Mouse (Mus musculus) T-cell, adult 2 months (primary cell): ENCODE data around the gene Mrnip.

Source experiments
- DNase-seq: peaks from one replicate; pipeline ENCODE4 v3.0.0; 2022; ENCODE audit warnings: low spot score

Mrnip gene

DNA sequence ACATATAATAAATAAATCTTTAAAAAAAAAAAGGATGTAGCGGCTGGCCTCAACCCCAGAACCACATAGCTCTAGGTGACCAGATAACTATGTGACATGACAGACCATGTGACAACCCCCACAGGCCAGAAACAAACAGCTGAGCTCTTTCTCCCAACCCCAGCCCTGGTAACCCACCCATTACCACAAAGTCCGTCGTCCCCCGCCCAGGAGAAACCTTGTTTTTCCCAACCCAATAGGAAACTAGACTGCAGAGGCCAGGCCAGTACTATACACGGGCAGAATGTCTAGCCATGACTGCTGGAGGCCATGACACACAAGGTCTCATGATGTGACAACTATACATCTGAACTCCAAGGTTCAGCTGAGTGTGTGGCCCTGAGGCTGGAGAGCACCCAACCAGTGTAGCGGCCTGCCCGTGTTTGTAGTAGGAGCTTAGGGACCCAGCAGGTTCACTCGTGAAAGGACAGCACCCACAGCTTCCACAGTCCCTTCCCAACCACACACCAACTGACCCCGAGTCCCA lies 29.1 kb downstream of the Mrnip start:
- DNase-seq, result no peak

DNA sequence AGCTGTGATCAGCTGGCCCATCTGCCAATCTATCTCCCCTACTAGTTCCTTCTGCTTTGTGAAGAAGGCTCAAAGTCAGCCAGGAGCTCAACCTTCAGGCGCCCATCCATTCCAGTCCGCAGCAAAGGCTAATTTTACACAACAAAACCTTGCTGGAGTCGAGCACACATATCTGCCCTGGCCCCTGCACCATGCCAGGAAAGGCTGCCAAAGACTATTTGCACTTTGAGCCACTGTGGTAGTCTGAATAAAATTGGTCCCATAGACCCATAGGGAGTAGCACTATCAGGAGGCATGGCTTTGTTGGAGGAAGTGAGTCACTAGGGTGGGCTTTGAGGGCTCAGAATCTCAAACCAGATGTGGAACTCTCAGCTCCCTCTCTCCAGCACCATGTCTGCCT lies 31.2 kb downstream of the Mrnip start:
- no peak for DNase-seq

- no peak for DNase-seq
These were observed 31.8 kb downstream of the Mrnip start for GRCm38 (mm10) chr11:50206037-50206436.

DNA sequence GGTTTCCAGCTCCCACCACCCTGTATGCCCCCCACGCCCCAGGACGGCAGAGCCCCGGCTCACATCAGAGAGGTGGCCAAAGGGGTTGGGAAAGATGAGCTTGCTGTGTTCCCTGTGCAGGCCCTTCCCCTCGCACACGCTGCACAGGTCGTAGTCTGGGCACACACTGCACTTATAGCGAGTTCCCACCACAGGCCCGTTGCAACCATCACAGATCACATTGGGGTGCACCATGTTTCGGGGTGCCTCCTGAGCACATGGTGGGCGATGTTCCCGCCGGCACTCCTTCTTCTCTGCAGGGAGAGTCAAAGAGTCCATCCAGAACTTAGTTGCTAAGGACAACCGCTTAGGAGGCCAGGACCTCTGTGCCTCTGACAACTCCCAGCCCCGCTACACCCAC lies 33.1 kb downstream of the Mrnip start:
- DNase-seq, result no peak

DNA sequence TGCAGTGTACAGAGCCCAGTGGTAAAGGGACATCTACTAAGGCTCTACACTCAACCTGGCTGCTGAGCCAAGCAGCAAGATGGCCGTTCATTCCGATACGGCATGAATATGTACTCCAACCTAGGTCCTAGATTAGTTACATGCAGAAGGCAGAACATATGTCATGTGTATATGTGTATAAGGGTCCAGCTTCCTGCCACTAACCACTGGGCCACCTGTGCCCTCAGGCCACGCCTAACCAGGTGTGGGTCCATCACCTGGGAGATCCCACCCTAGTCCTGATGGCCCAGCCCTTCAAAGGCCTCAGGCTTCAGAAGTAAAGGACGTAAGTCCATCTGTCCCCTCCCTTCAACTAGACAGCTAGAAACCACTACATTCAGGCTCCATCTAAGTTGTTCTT lies 33.8 kb downstream of the Mrnip start:
- no peak for DNase-seq

DNA sequence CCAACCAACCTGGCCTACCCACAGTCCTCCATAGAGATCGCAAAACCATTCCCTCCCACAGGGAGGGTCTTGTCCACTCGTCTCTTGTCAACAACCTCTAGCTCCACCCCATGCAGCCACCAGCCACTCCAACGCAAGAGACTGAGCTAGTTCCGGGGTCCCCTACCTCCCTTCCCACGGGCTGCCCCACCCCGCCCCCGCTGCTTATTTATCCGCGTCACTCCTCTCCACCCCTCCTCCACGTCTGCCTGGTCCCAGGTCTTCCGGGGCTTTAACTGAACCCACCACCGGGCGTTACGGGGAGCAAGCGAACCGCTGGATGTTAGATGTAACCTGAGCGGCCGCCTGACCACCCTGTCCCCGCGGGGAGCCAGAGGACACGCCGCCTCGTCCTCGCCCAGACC lies 35.9 kb downstream of the Mrnip start:
- DNase-seq, result peak; percentile 92

GRCm38 (mm10) chr11:50210505-50211151 lies 36.4 kb downstream of the Mrnip start, which contains the start of the genes Sqstm1 and Mgat4b:
TSS of gene Sqstm1 (minus strand) at chr11:50210827.
TSS of gene Mgat4b (plus strand) at chr11:50210890.
- DNase-seq, result peak; percentile 84

DNA sequence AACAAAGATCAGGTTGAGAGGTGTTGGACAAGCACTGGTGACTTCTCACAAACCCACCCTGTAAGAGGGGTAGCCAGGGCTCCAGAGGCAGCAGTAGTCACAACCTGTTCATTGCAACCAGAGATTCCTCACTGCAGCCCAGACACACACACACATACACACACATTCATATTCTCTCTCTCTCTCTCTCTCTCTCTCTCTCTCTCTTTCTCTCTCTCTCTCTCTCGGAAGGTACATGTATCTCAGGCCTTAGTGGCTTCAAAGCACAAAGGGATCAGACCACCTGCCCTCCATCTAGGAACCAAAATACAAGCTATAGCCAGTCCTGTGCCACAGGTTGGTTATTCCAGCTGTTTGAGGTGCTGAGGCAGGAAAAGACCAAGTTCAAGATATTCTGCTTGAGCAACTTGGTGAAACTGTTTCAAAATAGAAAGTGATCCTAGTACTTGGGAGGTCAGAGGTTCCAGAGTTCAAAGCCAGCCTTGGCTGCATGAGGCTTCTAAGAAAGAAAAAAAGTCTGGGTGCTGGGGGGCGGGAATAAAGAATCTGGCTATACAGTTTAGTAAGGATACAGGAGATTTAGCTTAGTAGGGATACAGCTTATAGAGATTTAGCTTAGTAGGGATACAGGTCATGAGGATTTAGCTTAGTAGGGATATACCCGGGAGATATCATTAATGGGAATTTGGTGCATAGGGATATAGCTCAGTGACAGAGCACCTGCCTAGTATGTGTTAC lies 37.2 kb downstream of the Mrnip start:
- no peak for DNase-seq

DNA sequence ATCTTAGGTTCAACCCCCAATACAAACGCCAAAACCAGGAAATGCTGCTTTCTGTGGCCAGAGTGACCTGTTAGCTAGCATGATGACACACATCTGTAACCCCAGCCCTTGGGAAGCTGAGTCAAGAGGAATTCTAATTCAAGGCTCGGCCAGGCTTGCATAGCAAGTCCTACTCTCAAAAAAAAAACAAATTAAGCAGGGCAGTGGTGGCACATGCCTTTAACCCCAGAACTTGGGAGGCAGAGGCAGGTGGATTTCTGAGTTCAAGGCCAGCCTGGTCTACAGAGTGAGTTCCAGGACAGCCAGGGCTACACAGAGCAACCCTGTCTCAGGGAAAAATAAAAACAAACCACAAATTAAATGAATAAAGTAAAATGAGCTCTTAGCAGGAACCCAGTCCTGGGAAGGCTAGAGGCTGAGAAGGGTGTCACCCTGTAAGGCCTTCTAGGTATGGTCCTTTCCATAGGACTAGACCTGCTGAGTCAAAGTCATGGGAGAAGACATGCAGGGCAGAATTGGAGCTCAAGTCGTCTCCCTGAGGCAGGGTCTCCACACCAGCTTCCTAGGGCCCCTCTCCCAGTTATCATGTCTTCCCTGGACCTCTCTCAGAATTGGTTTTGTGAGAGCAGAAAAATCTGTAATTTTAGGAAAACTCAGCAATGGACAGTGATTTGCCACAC lies 38.0 kb downstream of the Mrnip start:
- no peak for DNase-seq

- peak; percentile 28 for DNase-seq
These were observed 38.9 kb downstream of the Mrnip start for GRCm38 (mm10) chr11:50212848-50213758.

DNA sequence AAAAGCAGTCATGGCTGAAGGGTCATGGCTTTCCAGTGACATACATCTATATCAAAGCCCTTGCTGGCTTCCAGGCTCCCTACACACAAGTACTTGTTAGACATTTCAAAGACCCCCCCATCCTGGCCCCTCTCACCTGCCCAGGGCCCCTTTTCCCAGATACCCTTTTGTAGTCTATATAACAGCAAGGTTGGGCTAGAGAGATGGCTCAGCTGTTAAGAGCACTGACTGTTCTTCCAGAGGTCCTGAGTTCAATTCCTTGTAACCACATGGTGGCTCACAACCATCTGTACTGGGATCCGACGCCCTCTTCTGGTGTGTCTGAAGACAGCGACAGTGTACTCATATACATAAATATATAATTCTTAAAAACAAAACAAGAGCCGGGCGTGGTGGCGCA lies 40.4 kb downstream of the Mrnip start:
- DNase-seq, result no peak

GRCm38 (mm10) chr11:50215633-50216032 lies 41.4 kb downstream of the Mrnip start:
- DNase-seq, result no peak

DNA sequence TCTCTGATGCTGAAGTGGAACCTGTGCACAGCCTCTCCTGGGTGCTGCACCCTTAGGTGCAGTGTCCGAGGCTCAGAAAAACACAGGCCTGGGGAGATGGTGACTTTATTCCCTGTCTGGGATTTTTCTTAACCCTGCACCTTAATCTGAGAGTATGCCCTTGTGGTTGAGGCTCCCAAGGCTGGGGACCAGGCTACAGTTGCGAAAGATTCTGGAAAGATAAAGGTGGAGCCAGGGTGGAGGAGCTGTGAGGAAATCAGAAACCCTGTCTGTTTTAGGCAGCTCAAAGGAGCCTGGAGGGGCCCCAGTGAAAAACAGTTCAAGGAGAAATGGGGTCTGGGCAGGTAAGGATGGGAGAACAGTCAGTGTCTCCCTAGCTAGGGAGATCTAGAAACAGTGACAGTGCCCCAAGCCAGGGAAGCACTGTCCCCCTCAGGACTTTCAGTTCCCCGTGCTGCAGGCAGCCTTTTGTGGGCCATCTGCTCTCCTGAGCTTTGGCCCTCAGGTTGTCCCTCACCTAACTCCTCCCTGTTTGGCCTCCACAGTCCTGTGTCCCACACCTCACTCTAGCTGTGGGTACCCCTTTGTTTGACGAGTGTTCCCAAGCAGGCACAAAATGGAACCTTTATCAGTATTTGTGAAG lies 42.6 kb downstream of the Mrnip start:
- no peak for DNase-seq

DNA sequence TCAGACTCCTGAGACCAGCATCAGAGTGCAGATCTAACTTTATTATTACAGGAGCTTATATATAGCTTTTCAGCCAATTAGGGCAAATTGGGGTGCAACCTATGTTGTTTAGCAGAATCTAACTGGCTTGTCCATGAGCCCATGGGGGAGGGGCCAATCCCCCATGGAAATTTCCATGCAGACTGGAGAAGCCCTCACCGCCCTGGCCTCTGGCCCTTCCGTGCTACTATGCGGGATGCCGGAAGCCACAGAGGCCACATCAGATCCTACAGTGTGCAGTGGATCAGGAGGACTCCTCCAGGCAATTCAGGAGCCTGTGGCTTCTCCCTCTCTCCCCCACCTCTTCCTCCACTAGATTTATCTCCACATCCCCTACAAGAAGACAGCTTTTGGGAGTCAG lies 43.6 kb downstream of the Mrnip start:
- DNase-seq, result no peak

GRCm38 (mm10) chr11:50219833-50220232 lies 45.6 kb downstream of the Mrnip start:
- DNase-seq, result no peak

GRCm38 (mm10) chr11:50222559-50223276 lies 48.5 kb downstream of the Mrnip start:
- DNase-seq, result no peak

DNA sequence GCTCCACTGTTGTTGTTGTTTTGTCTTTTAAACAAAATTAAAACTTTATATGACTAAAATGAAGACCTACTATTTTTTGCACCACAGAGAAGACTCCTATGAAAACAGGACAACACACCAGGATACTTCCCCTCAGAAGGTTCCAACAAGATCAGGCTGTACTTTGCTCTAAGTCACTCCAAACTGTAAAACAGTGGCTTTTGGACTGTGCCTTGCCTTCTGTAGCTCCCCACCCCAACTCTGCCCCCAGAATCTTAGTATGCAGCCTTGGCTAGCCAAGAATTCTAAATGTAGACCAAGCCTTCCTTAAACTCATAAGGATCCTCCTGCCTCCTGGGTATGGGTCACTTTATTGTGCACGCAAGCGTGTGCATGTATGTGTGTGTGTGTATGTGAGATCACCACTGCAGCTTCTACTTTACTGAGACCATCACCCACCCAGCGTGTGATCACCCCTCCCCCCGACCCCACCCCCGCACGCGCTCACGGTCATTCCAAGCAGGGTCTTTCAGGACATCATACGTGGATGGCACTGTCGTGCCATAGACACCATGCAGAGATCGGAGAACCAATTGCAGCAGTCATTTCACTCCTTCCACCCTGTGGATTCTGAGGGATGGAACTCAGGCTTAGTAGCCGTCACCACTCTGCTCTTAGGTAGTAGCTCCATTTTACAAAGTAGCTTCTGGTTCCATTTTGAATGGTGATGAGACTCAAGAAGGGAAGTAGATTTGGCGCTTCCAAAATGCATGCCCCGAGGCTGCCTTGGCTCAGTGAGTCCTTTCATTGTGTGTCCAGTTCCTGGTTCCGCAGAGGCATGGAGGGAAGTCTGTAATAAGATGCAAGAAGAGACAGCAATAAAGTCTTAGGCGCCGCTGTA lies 49.8 kb downstream of the Mrnip start:
- DNase-seq, result no peak

DNA sequence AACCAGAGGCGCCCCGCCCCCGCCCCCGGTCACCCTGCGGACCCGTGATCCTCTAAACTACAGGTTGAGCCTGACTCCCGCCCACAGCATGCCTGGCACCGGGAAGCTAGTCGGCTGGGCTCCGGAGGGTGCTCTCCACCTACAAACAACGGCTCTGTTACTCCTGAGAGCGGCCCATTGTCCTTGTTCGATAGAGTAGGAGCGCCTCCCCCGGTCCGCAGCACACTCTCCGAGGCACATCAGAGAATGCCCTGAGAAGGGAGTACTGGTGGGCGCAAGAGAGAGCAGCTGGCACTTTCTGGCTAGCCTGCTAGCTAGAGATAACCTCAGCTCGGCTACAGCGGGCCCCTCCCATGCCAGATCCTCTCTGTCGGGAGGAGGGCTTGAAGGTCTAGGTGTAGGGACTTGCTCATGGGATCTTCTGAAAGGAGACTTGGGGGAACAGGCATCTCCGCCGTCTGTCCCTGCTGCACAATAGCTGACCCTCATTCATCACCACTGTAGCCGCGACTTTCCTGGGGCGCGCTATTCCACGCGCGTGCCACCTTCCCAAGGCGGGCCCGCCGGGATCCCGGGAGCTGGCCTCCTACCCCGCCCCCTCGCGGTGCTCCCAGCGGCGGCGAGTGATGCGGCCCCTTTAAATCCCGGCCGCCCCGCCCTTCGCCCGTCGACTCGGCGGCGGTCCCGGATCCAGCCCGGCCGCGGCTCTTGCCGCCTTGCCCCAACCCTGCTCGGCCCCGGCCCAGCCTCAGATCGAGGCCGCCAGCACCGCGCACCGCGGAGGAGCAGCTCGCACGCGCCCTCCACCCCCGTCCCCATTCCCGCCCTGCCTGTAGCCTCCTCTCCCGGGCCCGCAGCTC lies 50.7 kb downstream of the Mrnip start:
- DNase-seq, result peak; percentile 45
